Mouse (Mus musculus) heart, embryonic 14.5 days (tissue): ENCODE measurements around the gene Cldn18. TPM values are rescaled to one million over a fixed set of nuclear protein-coding genes. Genes with fewer than 3 reads are reported as not detected.

Experiments used
- ATAC-seq: fragments of 200-750 bp; cut with Nextera tagmentation; 2 replicates; pipeline ENCODE4 v1.8.0; 2017; ENCODE audit warnings: low read depth, moderate TSS enrichment; ENCODE audit not compliant: insufficient number of reproducible peaks, insufficient read depth, low FRiP score
- H3K27ac ChIP-seq, 2 experiments: fragments of 200-500 bp in 1 of 2; fragments of 300-500 bp in 1 of 2; sonication (generic) in 1 of 2; replicated peaks in 1 of 2; 2 replicates each; pipeline ENCODE4 v1.5.1; 2012 to 2014; ENCODE audit warnings: low read depth in 2 of 2, low read length in 2 of 2, control low read depth in 1 of 2, mild to moderate bottlenecking in 1 of 2, mixed read lengths in 1 of 2; ENCODE audit not compliant: control insufficient read depth in 1 of 2, insufficient read depth in 1 of 2
- H3K27me3 ChIP-seq: fragments of 300-500 bp; sonication (generic); 2 replicates; pipeline ENCODE4 v1.6.1; 2014; ENCODE audit warnings: mild to moderate bottlenecking, low read length, control low read depth; ENCODE audit not compliant: control insufficient read depth, insufficient read depth
- H3K36me3 ChIP-seq: fragments of 300-500 bp; sonication (generic); 2 replicates; pipeline ENCODE4 v1.6.1; 2014; ENCODE audit warnings: mild to moderate bottlenecking, control low read depth, low read length, mixed read lengths; ENCODE audit not compliant: control insufficient read depth, insufficient read depth
- H3K4me1 ChIP-seq, 2 experiments: fragments of 200-500 bp in 1 of 2; fragments of 300-500 bp in 1 of 2; sonication (generic) in 1 of 2; 2 replicates each; pipeline ENCODE4 v1.6.1; 2012 to 2014; ENCODE audit warnings: low read length in 2 of 2, control low read depth in 1 of 2, mixed read lengths in 1 of 2; ENCODE audit not compliant: control insufficient read depth in 2 of 2, insufficient read depth in 2 of 2
- H3K4me2 ChIP-seq: fragments of 300-500 bp; sonication (generic); 2 replicates; pipeline ENCODE4 v1.6.1; 2014; ENCODE audit warnings: mild to moderate bottlenecking, low read length
- H3K4me3 ChIP-seq, 2 experiments: fragments of 200-500 bp in 1 of 2; fragments of 300-500 bp in 1 of 2; sonication (generic) in 1 of 2; 2 replicates each; pipeline ENCODE4 v1.5.1; 2012 to 2014; ENCODE audit warnings: low read length in 2 of 2, mild to moderate bottlenecking in 2 of 2, control low read depth in 1 of 2, low read depth in 1 of 2, moderate library complexity in 1 of 2; ENCODE audit not compliant: control insufficient read depth in 1 of 2, insufficient read depth in 1 of 2
- H3K9ac ChIP-seq: fragments of 300-500 bp; sonication (generic); 2 replicates; pipeline ENCODE4 v1.6.1; 2014; ENCODE audit warnings: mild to moderate bottlenecking, low read length
- H3K9me3 ChIP-seq: fragments of 300-500 bp; sonication (generic); 2 replicates; pipeline ENCODE4 v1.6.1; 2016; ENCODE audit warnings: low read length, control low read depth; ENCODE audit not compliant: control insufficient read depth
- WGBS: fragments of 180-500 bp; shearing (Covaris S2); extraction: QIAGEN DNeasy Blood & Tissue Kit; methylation state at CpG from one replicate; pipeline ENCODE4 v1.1.7; 2014; 5-methylcytosine and 5-hydroxymethylcytosine counted together
- polyA plus RNA-seq: library from polyadenylated mRNA; unstranded; fragments of >200 nt; fragmentation: Nextera tagmentation; extraction: Ambion mirVana; gene quantifications from 2 replicates; pipeline ENCODE4 v1.2.1, GENCODE M21; 2014

Cldn18 gene
- polyA plus RNA-seq, 1 experiment from 2014 or later, result not detected

DNA sequence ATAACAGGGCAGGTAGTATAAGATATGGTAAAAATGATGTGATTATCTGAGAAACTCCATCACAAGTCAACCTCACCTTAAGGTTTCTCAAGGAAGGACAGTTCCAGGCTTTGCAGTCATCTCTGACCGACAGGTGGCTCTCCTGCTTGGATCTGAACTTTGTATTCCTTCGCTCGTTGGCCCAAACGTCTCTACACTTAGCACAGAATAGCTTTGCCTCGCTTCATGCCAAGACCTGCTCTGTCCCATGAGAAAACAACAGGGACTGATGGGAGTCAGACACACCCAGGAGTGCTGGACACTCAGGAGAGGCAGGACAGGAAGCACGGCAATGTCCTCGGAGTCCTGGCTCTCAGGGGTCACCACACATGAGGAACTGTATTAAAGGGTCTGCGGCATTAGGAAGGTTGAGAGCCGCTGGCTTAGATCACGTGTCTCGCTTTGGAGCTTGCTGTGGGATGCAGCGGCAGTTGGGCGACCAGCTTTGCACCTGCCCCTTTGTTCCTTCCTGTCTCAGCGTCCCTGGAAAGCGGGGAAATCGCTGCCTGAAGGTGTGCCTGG, 55.4 kb downstream of the Cldn18 start:
- Histone ChIP-seq H3K36me3 (peaks cover 87% of the 10 kb centered on the region), H3K4me3 (no peak overlapping the region), H3K9ac (no peak overlapping the region), H3K9me3 (no peaks in the 10 kb centered on the region), H3K4me2 (no peak overlapping the region), H3K4me1 (peaks cover 3 to 8% of the 10 kb centered on the region in 2 experiments; a peak in 1 of 4 replicates), H3K27me3 (no peaks in the 10 kb centered on the region), H3K27ac (peak overlapping the region in 1 of 2 experiments; percentile 9; a peak in 1 of 4 replicates)
- ATAC-seq, result no peak
- 75% methylated on average over 16 of the region's 16 CpGs for WGBS

DNA sequence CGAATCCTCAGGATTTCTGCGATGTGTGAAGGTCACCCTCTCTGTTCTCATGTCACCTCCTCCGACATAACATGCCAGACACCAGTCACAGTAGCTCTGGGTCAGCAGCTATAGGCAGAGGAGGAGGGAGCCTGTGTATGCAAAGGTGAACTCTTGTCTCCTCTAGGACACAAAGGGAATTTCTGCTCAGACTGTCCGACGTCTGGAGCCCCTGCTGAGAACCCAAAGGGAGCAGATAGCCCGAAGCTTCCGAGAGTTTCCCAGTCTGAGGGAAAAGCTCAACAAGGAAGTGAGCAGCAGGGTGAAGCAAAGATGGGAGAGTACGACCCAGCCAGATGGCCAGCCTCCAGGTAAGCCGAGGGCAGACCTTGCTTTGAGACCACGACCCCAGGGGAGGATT, 56.3 kb downstream of the Cldn18 start:
- Histone ChIP-seq H3K4me3 (no peak overlapping the region), H3K36me3 (peaks cover 87% of the 10 kb centered on the region), H3K27ac (0 out of 4 replicates have a peak overlapping the region, but pooled peaks of 1 of the 2 experiments have one; percentile 15), H3K4me2 (no peak overlapping the region), H3K27me3 (no peaks in the 10 kb centered on the region), H3K4me1 (peaks cover 3 to 8% of the 10 kb centered on the region in 2 experiments; a peak in 1 of 4 replicates), H3K9me3 (no peaks in the 10 kb centered on the region), H3K9ac (0 out of 2 replicates have a peak overlapping the region, but pooled peaks have one; percentile 0)
- no peak for ATAC-seq
- WGBS, result 57% methylated on average over 10 of the region's 10 CpGs

DNA sequence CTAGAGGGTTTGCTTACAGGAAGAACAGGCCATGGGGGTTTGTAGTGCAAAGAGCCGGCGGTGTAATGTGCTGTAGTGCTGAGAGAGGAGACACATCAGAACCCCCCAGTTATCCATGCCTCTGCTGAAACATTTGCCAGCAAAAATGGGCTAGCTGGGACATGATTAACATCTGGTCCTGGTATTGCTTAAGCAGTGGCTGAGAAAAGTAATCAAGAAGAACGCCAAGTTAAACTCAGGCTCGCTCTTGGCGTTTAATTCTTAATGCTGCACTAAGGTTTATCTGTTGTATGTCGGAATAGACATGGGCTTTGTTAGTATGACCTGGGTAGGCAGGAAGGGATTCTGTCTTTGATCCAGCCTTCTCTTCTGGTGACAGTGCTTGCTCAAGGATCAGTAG, 71.0 kb downstream of the Cldn18 start:
- Histone ChIP-seq H3K9ac (no peak overlapping the region), H3K36me3 (peaks cover 95% of the 10 kb centered on the region), H3K4me2 (no peak overlapping the region), H3K4me1 (no peaks in the 10 kb centered on the region), H3K27me3 (no peaks in the 10 kb centered on the region), H3K9me3 (no peaks in the 10 kb centered on the region), H3K27ac (no peak overlapping the region), H3K4me3 (no peak overlapping the region)
- ATAC-seq, result no peak
- 91% methylated on average over 6 of the region's 6 CpGs for WGBS

DNA sequence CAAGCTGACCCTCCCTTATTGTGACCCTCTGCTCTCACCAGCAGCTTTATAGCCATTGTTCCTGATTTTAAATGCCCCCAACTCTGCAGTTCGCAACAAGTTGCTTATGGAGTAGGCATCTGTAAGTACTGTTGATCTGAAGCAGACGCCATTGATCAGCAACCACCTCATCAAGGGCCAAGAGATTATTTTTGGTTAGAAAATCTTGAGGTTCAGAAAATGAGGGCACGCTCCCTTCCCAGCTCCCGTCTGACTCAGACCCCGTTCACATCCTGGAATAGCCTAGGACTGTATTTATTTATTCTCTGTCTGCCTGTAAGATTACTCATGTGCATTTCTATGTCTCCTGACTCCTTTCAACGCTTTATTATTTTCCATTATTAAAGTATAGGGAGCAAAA, 71.7 kb downstream of the Cldn18 start:
- Histone ChIP-seq H3K4me1 (no peaks in the 10 kb centered on the region), H3K27ac (no peak overlapping the region), H3K9me3 (no peaks in the 10 kb centered on the region), H3K9ac (no peak overlapping the region), H3K36me3 (peaks cover 91% of the 10 kb centered on the region), H3K4me2 (no peak overlapping the region), H3K4me3 (no peak overlapping the region), H3K27me3 (no peaks in the 10 kb centered on the region)
- 89% methylated on average over 6 of the region's 6 CpGs for WGBS
- ATAC-seq, result no peak

DNA sequence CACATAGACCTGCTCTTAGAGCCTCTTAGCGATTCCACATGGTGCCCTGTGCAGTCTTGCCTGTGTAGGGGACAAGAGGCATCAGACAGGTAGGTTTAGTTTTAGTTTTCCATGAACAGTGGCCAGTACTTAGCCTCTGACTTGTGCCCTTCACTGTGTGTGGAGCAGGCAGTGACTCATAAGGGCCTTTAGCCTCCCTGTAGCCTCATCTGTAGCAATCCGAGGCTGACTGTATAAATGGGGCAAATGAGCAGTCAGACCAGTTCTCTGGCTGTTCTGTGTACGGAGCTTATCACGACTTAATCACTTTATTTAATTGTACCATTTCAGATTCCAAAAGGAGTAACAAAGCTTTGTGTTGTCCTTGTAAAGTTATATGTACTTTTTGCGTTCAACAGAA, 77.1 kb downstream of the Cldn18 start:
- Histone ChIP-seq H3K4me2 (no peak overlapping the region), H3K27me3 (no peaks in the 10 kb centered on the region), H3K9ac (no peak overlapping the region), H3K4me1 (no peaks in the 10 kb centered on the region), H3K36me3 (peaks cover 87% of the 10 kb centered on the region), H3K9me3 (no peaks in the 10 kb centered on the region), H3K4me3 (no peak overlapping the region), H3K27ac (no peak overlapping the region)
- WGBS, result 84% methylated on average over 5 of the region's 5 CpGs
- ATAC-seq, result no peak

Other genes starting within 250 kb of the Cldn18 start
- gene Armc8, start 148.4 kb downstream of the Cldn18 start, polyA plus RNA-seq, result 21.9 and 22.9 TPM in 2 replicates
- 13.0 and 13.2 TPM in 2 replicates for gene Dbr1, start 141.5 kb downstream of the Cldn18 start, polyA plus RNA-seq
- not detected in 2 replicates for gene A4gnt, start 104.8 kb downstream of the Cldn18 start, polyA plus RNA-seq
- 13.7 and 14.6 TPM in 2 replicates for gene Dzip1l, start 87.8 kb downstream of the Cldn18 start, polyA plus RNA-seq
- not detected in 2 replicates for gene Sox14, start 158.9 kb upstream of the Cldn18 start, polyA plus RNA-seq